Mouse (Mus musculus) cortical plate, adult 2 months (tissue): ENCODE measurements at regions not wholly inside any gene's neighbourhood (a gene's known extent, or its start where the extent isn't known, plus 50 kb on each side); places are given as distances from the start of the nearest gene placed in this dataset.

Experiments used
- CTCF ChIP-seq: fragments of 200-500 bp; IDR thresholded peaks from 2 replicates; pipeline ENCODE4 v1.5.1; 2011; ENCODE audit warnings: mild to moderate bottlenecking, control low read depth, low read length; ENCODE audit not compliant: insufficient read depth; ENCODE audit errors: extremely low read depth
- POLR2A ChIP-seq: fragments of 200-500 bp; IDR thresholded peaks from 2 replicates; pipeline ENCODE4 v1.6.1; 2011; ENCODE audit warnings: mild to moderate bottlenecking, low read length, control low read depth; ENCODE audit not compliant: insufficient read depth; ENCODE audit errors: extremely low read depth

GRCm38 (mm10) chr1:90268131-90268691, 64.4 kb downstream of the Ackr3 start:
- no peak for TF ChIP-seq CTCF
- no peak for TF ChIP-seq POLR2A
